Mouse (Mus musculus) cerebellum, adult 9-10 months (tissue): ENCODE data around the gene Ssc4d.

Experiments used
- DNase-seq: peaks from one replicate; pipeline ENCODE4 v3.0.0; 2022

The Ssc4d gene

GRCm38 (mm10) chr5:135935641-135936190 lies 38.6 kb downstream of the Ssc4d start:
- peak; percentile 67 for DNase-seq

GRCm38 (mm10) chr5:135935176-135935523 lies 39.2 kb downstream of the Ssc4d start:
- no peak for DNase-seq

GRCm38 (mm10) chr5:135934481-135935175 lies 39.7 kb downstream of the Ssc4d start, which contains the start of gene Ywhag:
Gene Ywhag, minus strand, starts transcription at chr5:135934616.
- DNase-seq = peak; percentile 97

GRCm38 (mm10) chr5:135933900-135934441 lies 40.4 kb downstream of the Ssc4d start:
- DNase-seq = peak; percentile 86

- no peak for DNase-seq
Observed at GRCm38 (mm10) chr5:135933222-135933899, 41.0 kb downstream of the Ssc4d start.

GRCm38 (mm10) chr5:135932359-135932758 lies 42.0 kb downstream of the Ssc4d start:
- peak; percentile 77 for DNase-seq

GRCm38 (mm10) chr5:135931526-135931925 lies 42.8 kb downstream of the Ssc4d start:
- no peak for DNase-seq

- DNase-seq = no peak
Observed at GRCm38 (mm10) chr5:135929685-135930424, 44.5 kb downstream of the Ssc4d start.

- DNase-seq = no peak
Observed at GRCm38 (mm10) chr5:135923901-135924300, 50.4 kb downstream of the Ssc4d start.

- DNase-seq = no peak
Observed at GRCm38 (mm10) chr5:135919902-135920301, 54.4 kb downstream of the Ssc4d start.

GRCm38 (mm10) chr5:135918593-135918992 lies 55.7 kb downstream of the Ssc4d start:
- no peak for DNase-seq

GRCm38 (mm10) chr5:135918059-135918437 lies 56.3 kb downstream of the Ssc4d start:
- no peak for DNase-seq

GRCm38 (mm10) chr5:135917327-135918058 lies 56.8 kb downstream of the Ssc4d start:
- DNase-seq = no peak

GRCm38 (mm10) chr5:135916601-135917000 lies 57.7 kb downstream of the Ssc4d start:
- DNase-seq = peak; percentile 80

GRCm38 (mm10) chr5:135916051-135916565 lies 58.2 kb downstream of the Ssc4d start:
- DNase-seq = no peak

- DNase-seq = peak; percentile 75
Observed at GRCm38 (mm10) chr5:135914156-135914555, 60.2 kb downstream of the Ssc4d start.

- DNase-seq = no peak
Observed at GRCm38 (mm10) chr5:135913201-135913600, 61.1 kb downstream of the Ssc4d start.

- no peak for DNase-seq
Observed at GRCm38 (mm10) chr5:135911633-135912220, 62.6 kb downstream of the Ssc4d start.

- DNase-seq = no peak
Observed at GRCm38 (mm10) chr5:135910813-135911212, 63.5 kb downstream of the Ssc4d start.
